Mouse (Mus musculus) intestine, embryonic 16.5 days (tissue): Measurements from ENCODE around the gene S100a11. TPM values are rescaled to one million over a fixed set of nuclear protein-coding genes. Genes with fewer than 3 reads are reported as not detected.
A peak's percentile ranks its signal among the peaks of the same experiment; 100 is the strongest.

Experiments
- ATAC-seq: fragments of 200-750 bp; cut with Nextera tagmentation; 2 replicates; pipeline ENCODE4 v1.8.0; 2017; ENCODE audit warnings: moderate TSS enrichment, moderate library complexity
- H3K27ac ChIP-seq: fragments of 300-500 bp; sonication (generic); 2 replicates; pipeline ENCODE4 v1.5.1; 2014; ENCODE audit warnings: mild to moderate bottlenecking, low read length
- H3K27me3 ChIP-seq: fragments of 300-500 bp; sonication (generic); replicated peaks from 2 replicates; pipeline ENCODE4 v1.6.1; 2014; ENCODE audit warnings: low read length, control low read depth, mixed read lengths; ENCODE audit not compliant: control insufficient read depth, insufficient read depth
- H3K36me3 ChIP-seq: fragments of 300-500 bp; sonication (generic); 2 replicates; pipeline ENCODE4 v1.6.1; 2014; ENCODE audit warnings: low read length, control low read depth; ENCODE audit not compliant: control insufficient read depth, insufficient read depth
- H3K4me1 ChIP-seq: fragments of 300-500 bp; sonication (generic); 2 replicates; pipeline ENCODE4 v1.6.1; 2014; ENCODE audit warnings: low read length, control low read depth, mixed read lengths; ENCODE audit not compliant: control insufficient read depth, insufficient read depth
- H3K4me2 ChIP-seq: fragments of 300-500 bp; sonication (generic); 2 replicates; pipeline ENCODE4 v1.6.1; 2014; ENCODE audit warnings: low read depth, low read length, control low read depth
- H3K4me3 ChIP-seq: fragments of 300-500 bp; sonication (generic); 2 replicates; pipeline ENCODE4 v1.5.1; 2014; ENCODE audit warnings: mild to moderate bottlenecking, low read length
- H3K9ac ChIP-seq: fragments of 300-500 bp; sonication (generic); 2 replicates; pipeline ENCODE4 v1.6.1; 2014; ENCODE audit warnings: low read depth, low read length
- H3K9me3 ChIP-seq: fragments of 300-500 bp; sonication (generic); 2 replicates; pipeline ENCODE4 v1.6.1; 2016; ENCODE audit warnings: low read length, control low read depth; ENCODE audit not compliant: control insufficient read depth
- WGBS: fragments of 180-500 bp; shearing (Covaris S2); extraction: QIAGEN DNeasy Blood & Tissue Kit; methylation state at CpG from one replicate; pipeline ENCODE4 v1.1.7; 2014; 5-methylcytosine and 5-hydroxymethylcytosine counted together
- polyA plus RNA-seq: library from polyadenylated mRNA; unstranded; fragments of >200 nt; fragmentation: Nextera tagmentation; extraction: Ambion mirVana; gene quantifications from 2 replicates; pipeline ENCODE4 v1.2.1, GENCODE M21; 2015

Gene S100a11
- polyA plus RNA-seq, 1 experiment from 2014 or later = 730 TPM

- Histone ChIP-seq H3K9ac (no peak overlapping the region), H3K4me1 (peaks cover 4% of the 10 kb centered on the region; the same call in 1 of the 2 replicates), H3K9me3 (no peaks in the 10 kb centered on the region), H3K36me3 (0 out of 2 replicates have a peak, but pooled peaks cover 2% of the 10 kb centered on the region), H3K27ac (peak overlapping the region; percentile 4; the same call in 1 of the 2 replicates), H3K4me3 (no peak overlapping the region), H3K4me2 (no peak overlapping the region), H3K27me3 (no peaks in the 10 kb centered on the region)
- no peak for ATAC-seq
- 80% methylated on average over 6 of the region's 6 CpGs for WGBS
Measured at GRCm38 (mm10) chr3:93567721-93568120, 47.4 kb downstream of the S100a11 start.

DNA sequence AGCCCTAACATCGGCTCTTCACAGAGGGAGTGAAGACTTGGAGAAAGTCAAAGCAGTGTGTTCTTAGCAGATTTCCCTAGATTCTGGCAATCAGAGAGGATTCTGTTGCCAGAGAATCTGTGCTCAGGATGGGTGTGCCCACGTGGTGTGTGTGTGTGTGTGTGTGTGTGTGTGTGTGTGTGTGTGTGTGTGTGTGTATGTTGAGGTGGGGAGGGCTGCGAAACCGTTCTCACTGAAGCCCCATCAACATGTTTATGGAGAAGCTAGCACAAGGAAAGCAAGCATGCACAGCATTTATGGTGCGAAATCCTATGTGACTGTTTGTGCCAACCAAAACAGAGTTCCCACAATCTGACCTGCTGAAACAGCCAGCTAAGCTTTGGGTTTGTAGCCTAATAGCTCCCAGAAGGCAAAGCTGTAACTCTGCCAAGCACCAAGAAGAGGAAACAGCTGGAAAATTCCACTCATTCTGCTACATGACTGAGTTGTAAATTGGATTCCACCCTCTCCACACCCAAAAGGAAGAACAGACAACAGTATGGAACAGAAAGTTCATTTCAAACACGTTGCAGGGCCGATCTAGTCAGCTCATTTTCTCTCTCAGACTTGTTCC, 48.2 kb downstream of the S100a11 start:
- Histone ChIP-seq H3K4me2 (peak overlapping the region; percentile 23), H3K27ac (peak overlapping the region; percentile 83)

GRCm38 (mm10) chr3:93569046-93569445, 48.8 kb downstream of the S100a11 start:
- no peak overlapping the region for H3K9ac ChIP-seq
- H3K4me2 ChIP-seq = peak overlapping the region; percentile 23
- 0 out of 2 replicates have a peak, but pooled peaks cover 2% of the 10 kb centered on the region for H3K36me3 ChIP-seq
- H3K4me1 ChIP-seq = peaks cover 4% of the 10 kb centered on the region; the same call in 1 of the 2 replicates
- no peaks in the 10 kb centered on the region for H3K27me3 ChIP-seq
- no peak overlapping the region for H3K4me3 ChIP-seq
- H3K27ac ChIP-seq = peak overlapping the region; percentile 83
- WGBS = 35% methylated on average over 2 of the region's 2 CpGs
- ATAC-seq = no peak
- no peaks in the 10 kb centered on the region for H3K9me3 ChIP-seq

More for the DNA sequence above, 48.2 kb downstream of the S100a11 start:
- no peaks in the 10 kb centered on the region for H3K9me3 ChIP-seq
- H3K4me1 ChIP-seq = peaks cover 4% of the 10 kb centered on the region; the same call in 1 of the 2 replicates
- H3K36me3 ChIP-seq = 0 out of 2 replicates have a peak, but pooled peaks cover 2% of the 10 kb centered on the region
- 37% methylated on average over 7 of the region's 7 CpGs for WGBS
- ATAC-seq = peak; percentile 87
- no peak overlapping the region for H3K4me3 ChIP-seq
- H3K9ac ChIP-seq = no peak overlapping the region
- no peaks in the 10 kb centered on the region for H3K27me3 ChIP-seq

GRCm38 (mm10) chr3:93572058-93572791, 51.9 kb downstream of the S100a11 start:
- Histone ChIP-seq H3K9me3 (no peaks in the 10 kb centered on the region), H3K36me3 (no peaks in the 10 kb centered on the region), H3K27me3 (no peaks in the 10 kb centered on the region), H3K4me3 (no peak overlapping the region), H3K4me2 (no peak overlapping the region), H3K27ac (no peak overlapping the region), H3K9ac (no peak overlapping the region), H3K4me1 (peaks cover 4% of the 10 kb centered on the region; the same call in 1 of the 2 replicates)
- WGBS = 76% methylated on average over 5 of the region's 5 CpGs
- ATAC-seq = no peak

Other genes with a start within 250 kb of the S100a11 start
- gene Flg, start 247.0 kb upstream of the S100a11 start, polyA plus RNA-seq = not detected in 2 replicates
- gene Hrnr, start 200.7 kb upstream of the S100a11 start, polyA plus RNA-seq = 0.01 and 0.06 TPM in 2 replicates
- not detected in 2 replicates for gene Rptn, start 126.8 kb upstream of the S100a11 start, polyA plus RNA-seq
- gene Tchh, start 78.2 kb upstream of the S100a11 start, polyA plus RNA-seq = 1.3 TPM in 2 replicates
- not detected in 2 replicates for gene Tchhl1, start 51.7 kb upstream of the S100a11 start, polyA plus RNA-seq
- gene S100a10, start 34.6 kb downstream of the S100a11 start, polyA plus RNA-seq = 722 and 728 TPM in 2 replicates
- gene Tdpoz2, start 132.2 kb downstream of the S100a11 start, polyA plus RNA-seq = not detected in 2 replicates
- gene Tdpoz1, start 155.8 kb downstream of the S100a11 start, polyA plus RNA-seq = not detected in 2 replicates
- not detected in 2 replicates for gene Gm37596, start 172.6 kb downstream of the S100a11 start, polyA plus RNA-seq